Mouse (Mus musculus) right cerebral cortex, postnatal 36 days (tissue): ENCODE data around the gene B4galt4.
"Not testable (repeated sequence)": the region's sequence is repeated elsewhere in the genome, so short reads cannot be mapped to it uniquely, and the experiment has no call there.

Experiments
- DNase-seq, 2 experiments: peaks; one replicate each; pipeline ENCODE4 v3.0.0; 2022; ENCODE audit warnings: low spot score in 2 of 2, mixed read lengths in 1 of 2

B4galt4 gene

GRCm38 (mm10) chr16:38742113-38742658 is at the start of gene B4galt4:
Gene B4galt4 (plus strand): TSS chr16:38742264.
- peak; percentile 80 to 82 for DNase-seq

DNA sequence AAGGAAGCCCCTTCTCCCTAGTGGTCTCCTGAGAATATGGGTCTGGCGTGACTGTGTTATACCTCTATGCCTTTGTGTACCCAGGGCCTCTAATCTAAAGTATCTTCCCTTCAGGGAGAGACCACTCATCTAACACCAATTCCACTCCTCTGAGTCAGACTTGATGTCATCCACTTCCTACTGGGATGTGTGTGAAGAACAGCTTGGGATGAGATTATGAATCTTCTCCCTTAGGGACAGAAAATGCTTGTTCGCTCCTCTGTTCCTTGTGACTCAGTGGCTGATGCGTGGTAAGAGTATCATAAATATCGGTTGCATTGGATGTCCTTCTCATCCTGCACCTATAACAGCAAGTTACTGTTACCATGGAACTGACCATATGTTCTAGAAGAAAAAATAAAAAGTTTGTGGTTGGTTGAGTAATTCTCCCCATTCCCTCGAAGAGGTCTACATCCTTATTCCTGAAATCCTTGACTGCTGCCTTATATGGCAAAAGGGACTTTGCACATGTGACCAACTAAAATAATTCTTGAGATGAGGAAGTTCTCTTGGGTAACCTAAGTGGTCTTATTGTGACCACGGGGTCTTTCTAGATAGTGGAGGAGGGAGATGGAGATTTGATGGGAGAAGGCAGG is 47.0 kb upstream of the B4galt4 start:
- DNase-seq: no peak

DNA sequence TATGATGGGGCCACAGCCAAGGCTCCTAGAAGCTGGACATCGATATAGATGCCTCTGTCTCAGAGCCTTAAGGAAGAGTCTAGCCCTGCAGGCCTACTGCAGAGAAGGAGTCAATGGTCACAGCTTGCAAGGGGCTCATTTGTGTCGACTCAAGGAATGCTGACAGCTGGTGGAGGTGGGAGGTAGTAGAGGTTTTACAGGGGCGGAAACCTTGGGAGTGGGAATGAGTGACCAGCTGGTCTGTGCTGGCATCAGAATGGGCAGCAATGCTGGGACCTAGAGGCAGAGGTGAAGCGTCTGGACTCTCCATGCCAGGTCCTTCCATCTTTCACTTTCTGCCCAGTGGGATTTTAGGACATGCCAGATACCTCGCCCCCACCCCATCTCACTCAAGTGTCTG is 46.5 kb upstream of the B4galt4 start:
- DNase-seq: no peak

DNA sequence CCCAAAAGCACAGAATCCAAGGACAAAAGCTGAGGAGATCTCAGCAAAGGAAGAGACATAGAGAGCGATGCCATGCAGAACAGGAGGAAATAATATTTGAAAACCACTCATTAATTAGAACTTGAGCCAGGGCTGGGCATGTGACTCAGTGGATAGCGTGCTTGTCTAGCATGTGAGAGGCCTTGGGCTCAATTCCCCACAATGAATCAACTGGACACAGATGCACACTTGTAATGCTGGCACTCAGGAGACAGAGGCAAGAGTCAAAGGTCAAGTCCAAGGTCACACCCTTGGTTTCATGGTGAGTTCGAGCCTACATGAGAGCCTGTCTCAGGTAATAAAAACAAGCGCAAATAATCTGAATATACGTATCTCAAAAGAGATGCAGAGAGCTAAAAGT is 44.5 kb upstream of the B4galt4 start:
- DNase-seq: no peak

GRCm38 (mm10) chr16:38700392-38701162 is 41.5 kb upstream of the B4galt4 start:
- no peak for DNase-seq

GRCm38 (mm10) chr16:38701492-38702185 is 40.4 kb upstream of the B4galt4 start:
- no peak for DNase-seq

- DNase-seq: no peak
These were observed 39.7 kb upstream of the B4galt4 start for GRCm38 (mm10) chr16:38702316-38702715.

DNA sequence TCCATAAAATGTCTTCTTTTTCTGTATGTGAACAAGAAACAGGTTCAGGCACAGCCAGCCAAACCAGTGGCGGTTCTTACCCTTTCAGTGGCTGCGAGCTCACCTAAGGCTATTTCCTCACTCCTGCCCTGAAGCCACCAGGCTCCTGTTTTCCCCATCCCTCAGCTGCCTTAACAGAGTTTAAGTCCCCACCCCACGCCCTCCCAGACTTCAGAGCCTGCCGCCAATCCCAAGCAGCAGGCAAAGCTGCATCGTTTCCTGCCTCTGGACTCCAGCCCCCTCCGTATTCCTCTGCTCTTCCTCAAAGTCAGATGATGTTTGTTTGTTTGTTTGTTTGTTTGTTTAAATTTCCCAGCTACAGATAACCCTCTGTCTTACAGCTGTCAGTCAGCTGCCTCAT is 38.6 kb upstream of the B4galt4 start:
- no peak for DNase-seq

GRCm38 (mm10) chr16:38705531-38706281 is 36.4 kb upstream of the B4galt4 start:
- DNase-seq: no peak

DNA sequence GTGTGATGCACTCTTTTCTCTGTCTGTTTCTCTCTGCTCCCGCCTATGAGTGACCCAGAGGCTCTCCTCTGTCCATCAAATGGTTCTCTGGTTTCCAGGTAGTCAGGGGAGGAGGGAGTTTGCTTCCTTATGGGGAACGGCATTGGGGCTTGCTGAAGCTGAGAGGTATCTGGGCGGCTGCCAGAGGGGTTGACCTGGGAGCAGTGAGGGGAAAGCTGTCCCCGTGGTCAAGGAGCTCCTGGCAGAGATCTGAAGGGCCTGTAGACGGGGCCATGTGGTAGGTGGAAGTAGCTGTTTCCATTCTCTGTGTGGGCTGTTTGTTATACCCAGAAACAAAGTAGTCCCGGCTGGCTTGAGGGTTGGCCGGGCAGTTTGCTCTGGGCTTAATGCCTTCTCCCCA is 35.3 kb upstream of the B4galt4 start:
- DNase-seq: no peak

DNA sequence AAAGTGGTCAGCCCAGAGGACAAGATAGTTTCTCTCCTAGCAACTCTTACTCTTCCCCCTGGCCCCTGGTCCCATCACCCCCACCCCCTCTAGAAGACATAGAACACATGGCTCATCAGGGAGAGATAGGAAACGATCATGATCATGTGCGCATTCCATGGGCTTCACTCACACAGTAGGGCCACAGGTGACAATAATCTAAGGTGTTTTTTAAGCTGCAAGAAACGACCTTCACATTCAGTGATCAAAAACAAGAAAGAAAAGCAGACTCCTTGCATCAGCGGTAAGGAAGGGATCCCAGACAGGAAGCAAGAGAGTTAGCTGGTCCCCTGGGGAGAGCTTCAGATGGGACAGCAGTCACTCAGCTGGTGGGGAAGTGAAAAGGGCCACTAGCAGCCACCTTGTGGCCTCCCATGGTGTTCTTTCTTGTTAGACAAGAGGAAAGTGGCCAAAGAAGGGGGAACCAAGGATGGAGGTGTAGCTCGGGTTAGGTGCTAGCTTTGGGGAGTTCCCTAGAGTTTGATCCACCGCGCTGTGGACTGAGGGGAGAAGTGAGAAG is 33.0 kb upstream of the B4galt4 start:
- no peak for DNase-seq

DNA sequence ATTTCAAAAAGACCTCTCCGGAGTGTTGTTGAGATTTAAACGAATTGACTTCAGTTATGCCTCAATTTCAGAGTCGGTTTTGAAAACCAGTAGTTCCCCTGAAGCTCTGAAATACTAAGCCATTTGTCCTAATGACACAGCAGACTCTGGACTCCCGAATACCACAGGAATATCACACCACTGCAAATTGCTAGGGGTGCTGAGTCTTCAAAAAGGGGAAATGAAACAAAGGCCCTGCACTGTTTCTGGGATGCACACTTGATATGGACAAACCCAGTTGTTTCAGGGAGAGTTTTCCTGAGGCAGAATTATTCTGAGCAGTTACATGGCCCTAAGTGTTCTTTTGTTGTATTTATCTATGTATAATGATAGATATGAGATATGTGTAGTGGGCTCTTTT is 30.8 kb upstream of the B4galt4 start:
- no peak for DNase-seq

- no peak for DNase-seq
These were observed 30.0 kb upstream of the B4galt4 start for GRCm38 (mm10) chr16:38712105-38712504.

- peak; percentile 52 to 55 for DNase-seq
These were observed 29.3 kb upstream of the B4galt4 start, which contains the start of gene Arhgap31 for GRCm38 (mm10) chr16:38712581-38713403. Gene Arhgap31 (minus strand): TSS chr16:38713274.

- DNase-seq: no peak
These were observed 28.4 kb upstream of the B4galt4 start for GRCm38 (mm10) chr16:38713404-38714258.

DNA sequence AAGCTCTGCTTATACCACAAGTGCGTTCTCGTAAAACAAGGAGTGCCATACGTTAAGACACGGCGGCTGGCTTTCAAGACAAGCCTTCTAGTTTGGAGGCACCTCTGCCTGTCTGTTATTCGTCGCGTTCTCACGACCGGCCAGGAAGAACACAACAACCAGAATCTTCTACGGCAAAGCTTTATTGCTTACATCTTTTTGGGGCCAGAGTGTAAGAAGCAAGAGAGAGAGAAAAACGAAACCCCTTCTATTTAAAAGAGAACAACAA is 27.9 kb upstream of the B4galt4 start:
- DNase-seq: not testable (repeated sequence)

DNA sequence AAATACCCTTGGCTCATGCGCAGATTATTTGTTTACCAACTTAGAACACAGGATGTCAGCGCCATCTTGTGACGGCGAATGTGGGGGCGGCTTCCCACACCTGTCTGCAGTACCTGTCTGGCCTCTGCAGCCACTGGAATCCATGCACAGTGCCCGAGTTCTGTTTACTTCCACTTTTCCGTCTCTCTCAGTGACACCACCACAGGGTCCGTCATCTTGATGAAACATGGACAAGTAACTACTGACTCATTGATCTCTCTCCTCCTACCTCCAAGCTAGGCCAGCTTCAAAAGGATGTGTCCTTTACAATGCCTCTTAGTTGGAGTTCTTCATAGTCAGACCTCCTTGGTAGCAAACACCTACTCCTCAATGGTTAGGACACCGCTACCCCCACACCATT is 20.7 kb upstream of the B4galt4 start:
- DNase-seq: no peak

- DNase-seq: no peak
These were observed 17.8 kb upstream of the B4galt4 start for GRCm38 (mm10) chr16:38724256-38724655.

DNA sequence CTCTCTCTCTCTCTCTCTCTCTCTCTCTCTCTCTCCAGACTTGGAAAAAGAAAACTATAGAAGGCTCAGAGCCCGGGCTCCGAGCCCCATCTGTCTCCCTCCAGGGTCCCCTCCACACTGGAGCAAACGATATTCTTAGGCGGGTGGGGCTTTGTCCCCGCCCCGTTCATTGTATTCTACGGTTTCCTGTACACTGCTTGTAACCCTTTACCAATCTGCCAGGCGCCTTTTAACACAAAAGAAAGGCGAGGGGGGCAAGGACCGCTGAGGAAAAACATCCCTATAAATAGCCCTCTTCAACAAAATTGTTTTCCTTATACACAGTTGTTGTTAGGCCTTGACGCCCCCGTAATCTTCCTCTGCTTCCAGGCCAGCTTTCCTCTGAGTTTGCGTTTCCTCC is 17.1 kb upstream of the B4galt4 start:
- no peak for DNase-seq
